Mouse (Mus musculus): ENCODE measurements at regions not wholly inside any gene's neighbourhood (a gene's known extent, or its start where the extent isn't known, plus 50 kb on each side); places are given as distances from the start of the nearest gene placed in this dataset.

DNA sequence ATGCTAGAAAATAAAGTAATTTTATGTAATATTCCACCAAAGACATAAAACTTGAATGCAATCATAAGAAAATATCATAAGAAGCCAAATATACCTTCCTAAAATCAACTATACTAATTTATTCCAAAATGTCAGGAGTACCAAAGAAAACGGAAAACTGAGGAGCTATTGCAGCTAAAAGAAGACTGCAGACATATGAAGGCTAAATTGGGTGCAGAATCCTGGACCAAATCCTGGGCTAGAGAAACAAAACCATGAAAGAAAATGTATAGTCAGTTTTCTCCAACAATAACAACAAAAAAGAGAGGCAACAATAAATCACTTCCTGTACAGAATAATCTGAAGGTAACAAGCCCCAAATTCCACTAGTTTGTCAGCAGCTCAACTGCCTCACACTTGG lies 126.4 kb upstream of the Steap4 start:
- H3K79me2 ChIP-seq (replicated peaks; ENCODE audit: control insufficient read depth, insufficient read depth, low read length): no peaks in the 10 kb centered on the region
- 82% methylated on average over 1 of the region's 1 CpGs for WGBS
- no peaks in the 10 kb centered on the region for H3K27me3 ChIP-seq (ENCODE audit: control insufficient read depth, insufficient read depth, low read length)
- no peak overlapping the region for H3K4me3 ChIP-seq
- no peaks in the 10 kb centered on the region for H3K36me3 ChIP-seq (ENCODE audit: control insufficient read depth, insufficient read depth, low read length)
- TF ChIP-seq EP300 (IDR thresholded peaks at IDR 0.05; ENCODE audit: insufficient read depth, low read depth, low read length): no peak
- no peak for TF ChIP-seq CTCF (IDR thresholded peaks at IDR 0.05)
- no peak for TF ChIP-seq POLR2A (IDR thresholded peaks at IDR 0.05; ENCODE audit: insufficient read depth, low read depth, low read length)
- intact Hi-C loops (cut with DNase I): no loop called here
- no peak overlapping the region for H3K9ac ChIP-seq (ENCODE audit: low read depth, low read length)
- H3K4me1 ChIP-seq (ENCODE audit: control insufficient read depth, insufficient read depth, low read length): no peaks in the 10 kb centered on the region
- no peak overlapping the region for H3K27ac ChIP-seq
- no peak for DNase-seq

DNA sequence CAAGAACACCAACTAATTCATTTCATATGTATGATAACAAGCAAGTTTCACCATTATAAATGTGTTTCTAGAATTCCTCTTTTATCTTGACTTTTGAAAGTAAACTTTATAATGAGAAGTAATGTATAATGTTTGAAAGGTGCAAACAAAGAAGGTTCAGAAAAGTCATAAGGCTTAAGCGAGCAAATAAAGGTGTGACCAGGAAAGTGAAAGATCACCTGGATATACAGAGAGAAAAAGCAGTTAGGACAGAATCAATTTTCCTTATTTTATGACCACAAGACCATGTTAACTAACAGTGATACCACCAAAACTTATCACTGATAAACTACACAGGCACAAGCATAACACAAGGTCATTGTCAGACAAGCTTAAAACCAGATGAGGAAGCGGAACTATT lies 97.2 kb upstream of the Steap4 start:
- Histone ChIP-seq H3K27me3 (ENCODE audit: control insufficient read depth, insufficient read depth, low read length) (no peaks in the 10 kb centered on the region), H3K79me2 (replicated peaks; ENCODE audit: control insufficient read depth, insufficient read depth, low read length) (no peaks in the 10 kb centered on the region), H3K27ac (no peak overlapping the region), H3K9ac (ENCODE audit: low read depth, low read length) (no peak overlapping the region), H3K4me3 (no peak overlapping the region), H3K36me3 (ENCODE audit: control insufficient read depth, insufficient read depth, low read length) (no peaks in the 10 kb centered on the region), H3K4me1 (ENCODE audit: control insufficient read depth, insufficient read depth, low read length) (no peaks in the 10 kb centered on the region)
- no peak for DNase-seq
- 76% methylated on average over 2 of the region's 2 CpGs for WGBS
- intact Hi-C loops (cut with DNase I): no loop called here
- TF ChIP-seq POLR2A (IDR thresholded peaks at IDR 0.05; ENCODE audit: insufficient read depth, low read depth, low read length) (no peak), EP300 (IDR thresholded peaks at IDR 0.05; ENCODE audit: insufficient read depth, low read depth, low read length) (no peak), CTCF (IDR thresholded peaks at IDR 0.05) (no peak)

DNA sequence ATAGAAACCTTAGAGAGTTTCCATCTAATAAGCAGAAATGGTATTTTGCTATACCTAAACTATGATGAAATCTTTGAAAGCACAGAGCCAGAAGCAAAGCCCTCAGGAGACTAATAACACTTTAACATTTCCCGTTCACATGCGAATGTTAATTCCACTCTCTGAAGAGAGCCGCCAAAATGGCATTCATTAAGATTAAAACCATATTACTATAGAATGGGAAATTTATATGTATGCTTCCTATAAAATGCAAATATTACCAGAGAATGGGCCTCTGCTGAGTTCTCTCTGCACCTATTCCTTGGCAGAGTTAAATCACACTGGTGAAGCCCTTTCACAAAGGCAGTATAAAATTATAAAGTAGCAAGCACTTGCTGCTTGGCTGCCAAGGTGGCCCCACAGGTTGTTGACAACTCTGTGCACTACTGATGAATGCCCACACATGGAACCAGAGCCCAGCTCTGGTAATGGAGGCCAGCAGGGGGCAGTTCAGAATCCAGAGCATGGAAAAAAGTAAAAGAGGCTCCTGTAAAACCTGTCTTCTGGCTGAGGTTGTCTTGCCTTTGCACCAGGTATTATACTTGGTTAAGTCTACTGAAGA lies 94.1 kb upstream of the Steap4 start:
- 85% methylated on average over 3 of the region's 3 CpGs for WGBS
- intact Hi-C loops (cut with DNase I): no loop called here

GRCm38 (mm10) chr5:7899537-7899936 lies 60.7 kb upstream of the Steap4 start:
- WGBS: 69% methylated on average over 3 of the region's 3 CpGs
- DNase-seq: no peak
- Histone ChIP-seq H3K9ac (ENCODE audit: low read depth, low read length) (no peak overlapping the region), H3K36me3 (ENCODE audit: control insufficient read depth, insufficient read depth, low read length) (no peaks in the 10 kb centered on the region), H3K27ac (no peak overlapping the region), H3K27me3 (ENCODE audit: control insufficient read depth, insufficient read depth, low read length) (no peaks in the 10 kb centered on the region), H3K4me1 (ENCODE audit: control insufficient read depth, insufficient read depth, low read length) (no peaks in the 10 kb centered on the region), H3K79me2 (replicated peaks; ENCODE audit: control insufficient read depth, insufficient read depth, low read length) (no peaks in the 10 kb centered on the region), H3K4me3 (no peak overlapping the region)
- no peak for TF ChIP-seq POLR2A (IDR thresholded peaks at IDR 0.05; ENCODE audit: insufficient read depth, low read depth, low read length)
- peak; percentile 55 for TF ChIP-seq CTCF (IDR thresholded peaks at IDR 0.05)
- intact Hi-C loops (cut with DNase I): no loop called here

More for the DNA sequence above, 94.1 kb upstream of the Steap4 start:
- Histone ChIP-seq H3K79me2 (replicated peaks; ENCODE audit: control insufficient read depth, insufficient read depth, low read length) (no peaks in the 10 kb centered on the region), H3K9ac (ENCODE audit: low read depth, low read length) (no peak overlapping the region), H3K27me3 (ENCODE audit: control insufficient read depth, insufficient read depth, low read length) (no peaks in the 10 kb centered on the region), H3K4me3 (no peak overlapping the region), H3K36me3 (ENCODE audit: control insufficient read depth, insufficient read depth, low read length) (no peaks in the 10 kb centered on the region), H3K27ac (no peak overlapping the region), H3K4me1 (ENCODE audit: control insufficient read depth, insufficient read depth, low read length) (no peaks in the 10 kb centered on the region)
- TF ChIP-seq EP300 (IDR thresholded peaks at IDR 0.05; ENCODE audit: insufficient read depth, low read depth, low read length) (no peak), CTCF (IDR thresholded peaks at IDR 0.05) (peak; percentile 24; the same call in 1 of the 2 replicates)
- no peak for DNase-seq

Small RNA genes lying in the stretch of these regions (microRNA-seq; reads per million reads assigned to microRNA genes)
- 0 reads per million in 2 experiments for gene Gm22196

All from heart, adult 2 months (tissue).